Mouse (Mus musculus) kidney, embryonic 14.5 days (tissue): ENCODE measurements around the gene AA986860. TPM values are rescaled to one million over a fixed set of nuclear protein-coding genes. Genes with fewer than 3 reads are reported as not detected.

Experiments
- ATAC-seq: fragments of 200-750 bp; cut with Nextera tagmentation; 2 replicates; pipeline ENCODE4 v1.8.0; 2017; ENCODE audit warnings: moderate number of reproducible peaks, mild to moderate bottlenecking, moderate TSS enrichment, moderate library complexity; ENCODE audit not compliant: low FRiP score, low TSS enrichment
- H3K27ac ChIP-seq: fragments of 300-500 bp; sonication (generic); 2 replicates; pipeline ENCODE4 v1.5.1; 2014; ENCODE audit warnings: low read depth, mild to moderate bottlenecking, low read length, moderate library complexity, mixed read lengths
- H3K27me3 ChIP-seq: fragments of 300-500 bp; sonication (generic); 2 replicates; pipeline ENCODE4 v1.6.1; 2014; ENCODE audit warnings: mild to moderate bottlenecking, low read length; ENCODE audit not compliant: control insufficient read depth, insufficient read depth
- H3K36me3 ChIP-seq: fragments of 300-500 bp; sonication (generic); 2 replicates; pipeline ENCODE4 v1.6.1; 2014; ENCODE audit warnings: low read length, mixed read lengths; ENCODE audit not compliant: control insufficient read depth, insufficient read depth
- H3K4me1 ChIP-seq: fragments of 300-500 bp; sonication (generic); 2 replicates; pipeline ENCODE4 v1.6.1; 2014; ENCODE audit warnings: low read length, mixed read lengths; ENCODE audit not compliant: control insufficient read depth, insufficient read depth
- H3K4me2 ChIP-seq: fragments of 300-500 bp; sonication (generic); replicated peaks from 2 replicates; pipeline ENCODE4 v1.6.1; 2014; ENCODE audit warnings: low read depth, mild to moderate bottlenecking, low read length
- H3K4me3 ChIP-seq: fragments of 300-500 bp; sonication (generic); 2 replicates; pipeline ENCODE4 v1.5.1; 2014; ENCODE audit warnings: mild to moderate bottlenecking, low read length
- H3K9ac ChIP-seq: fragments of 300-500 bp; sonication (generic); 2 replicates; pipeline ENCODE4 v1.6.1; 2014; ENCODE audit warnings: low read depth, mild to moderate bottlenecking, low read length, moderate library complexity
- H3K9me3 ChIP-seq: fragments of 300-500 bp; sonication (generic); 2 replicates; pipeline ENCODE4 v1.6.1; 2016; ENCODE audit warnings: low read length; ENCODE audit not compliant: control insufficient read depth
- WGBS: fragments of 180-500 bp; shearing (Covaris S2); extraction: QIAGEN DNeasy Blood & Tissue Kit; methylation state at CpG from one replicate; pipeline ENCODE4 v1.1.7; 2014; 5-methylcytosine and 5-hydroxymethylcytosine counted together
- polyA plus RNA-seq: library from polyadenylated mRNA; unstranded; fragments of >200 nt; fragmentation: Nextera tagmentation; extraction: Ambion mirVana; gene quantifications from 2 replicates; pipeline ENCODE4 v1.2.1, GENCODE M21; 2014

Gene AA986860
- polyA plus RNA-seq, 1 experiment from 2014 or later, result 8.9 TPM

DNA sequence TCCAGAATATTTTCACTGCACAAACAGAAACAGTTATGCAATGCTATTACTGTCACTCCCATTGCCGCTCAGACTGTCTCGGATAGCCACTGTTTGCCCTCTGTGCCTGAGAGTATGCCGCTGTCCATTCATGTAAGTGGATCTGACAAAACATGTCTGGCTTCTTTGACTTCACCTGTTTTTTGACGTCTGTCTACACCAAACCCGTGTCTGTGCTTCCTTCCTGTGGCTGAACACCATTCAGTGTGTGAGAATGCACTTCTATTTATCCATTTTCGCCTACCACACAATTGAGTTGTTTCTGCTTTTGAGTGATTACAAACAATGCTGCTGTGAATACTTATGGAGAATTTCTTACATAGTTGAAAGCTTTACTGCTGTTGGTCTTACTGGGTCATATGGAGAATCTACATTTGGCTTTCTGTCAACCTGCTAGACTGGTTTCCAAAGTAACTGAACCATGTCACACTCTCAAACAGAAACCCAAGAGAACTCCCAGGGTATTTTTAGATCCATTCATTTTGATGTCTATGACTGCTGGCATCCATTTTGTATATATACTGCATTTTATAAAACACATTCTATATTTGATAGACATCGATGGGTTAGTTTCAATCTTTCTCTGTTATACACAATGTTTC is 44.0 kb downstream of the AA986860 start:
- no peak for ATAC-seq
- Histone ChIP-seq H3K4me2 (no peak overlapping the region), H3K27me3 (no peaks in the 10 kb centered on the region), H3K4me1 (no peaks in the 10 kb centered on the region), H3K4me3 (no peak overlapping the region), H3K9ac (no peak overlapping the region), H3K27ac (0 out of 2 replicates have a peak overlapping the region, but pooled peaks have one; percentile 20), H3K36me3 (no peaks in the 10 kb centered on the region), H3K9me3 (no peaks in the 10 kb centered on the region)
- 79% methylated on average over 7 of the region's 7 CpGs for WGBS

DNA sequence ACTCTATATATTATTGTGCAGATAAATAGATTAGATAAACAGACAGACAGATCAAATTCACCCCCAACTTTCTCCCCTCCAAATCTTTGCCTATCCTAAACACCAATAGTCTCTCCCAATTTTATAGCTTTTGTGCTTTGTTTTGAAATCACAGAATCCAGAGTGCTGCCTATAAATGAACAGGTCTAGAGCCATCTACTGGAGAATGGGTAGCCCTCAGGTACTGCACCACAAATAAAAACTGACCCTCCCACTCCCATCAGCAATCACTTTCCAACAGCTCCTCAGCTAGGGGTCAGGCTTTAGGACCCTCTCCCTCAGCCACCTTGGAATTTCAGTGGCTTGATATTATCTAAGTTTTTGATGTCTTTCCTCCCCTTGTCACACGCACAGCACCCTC is 44.9 kb downstream of the AA986860 start:
- H3K27ac ChIP-seq, result no peak overlapping the region
- H3K4me1 ChIP-seq, result no peaks in the 10 kb centered on the region
- H3K4me3 ChIP-seq, result no peak overlapping the region
- H3K9ac ChIP-seq, result no peak overlapping the region
- H3K9me3 ChIP-seq, result no peaks in the 10 kb centered on the region
- 64% methylated on average over 1 of the region's 1 CpGs for WGBS
- H3K27me3 ChIP-seq, result no peaks in the 10 kb centered on the region
- no peak overlapping the region for H3K4me2 ChIP-seq
- ATAC-seq, result no peak
- H3K36me3 ChIP-seq, result no peaks in the 10 kb centered on the region

DNA sequence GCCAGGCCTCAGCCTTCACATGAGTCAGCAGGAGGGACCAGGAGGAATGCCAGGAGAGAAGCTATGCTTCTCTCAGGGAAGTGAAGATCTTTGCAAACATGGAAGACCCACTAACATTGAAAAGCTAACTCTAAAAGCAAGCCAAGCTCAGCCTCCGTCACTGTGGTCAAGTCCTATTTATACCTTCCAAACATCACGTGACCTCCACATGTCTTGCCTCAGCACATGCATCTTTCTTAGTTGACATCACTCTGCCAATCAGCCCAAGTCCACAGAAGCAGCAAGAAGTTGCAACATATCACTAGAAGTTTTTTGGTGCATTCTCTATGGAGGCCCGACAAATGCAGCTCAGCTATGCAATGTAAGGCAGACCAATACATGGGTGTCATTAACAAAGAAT is 48.1 kb downstream of the AA986860 start:
- no peaks in the 10 kb centered on the region for H3K9me3 ChIP-seq
- H3K4me2 ChIP-seq, result no peak overlapping the region
- H3K27ac ChIP-seq, result no peak overlapping the region
- no peak for ATAC-seq
- no peaks in the 10 kb centered on the region for H3K36me3 ChIP-seq
- H3K4me3 ChIP-seq, result no peak overlapping the region
- no peak overlapping the region for H3K9ac ChIP-seq
- H3K4me1 ChIP-seq, result no peaks in the 10 kb centered on the region
- 88% methylated on average over 3 of the region's 3 CpGs for WGBS
- no peaks in the 10 kb centered on the region for H3K27me3 ChIP-seq

DNA sequence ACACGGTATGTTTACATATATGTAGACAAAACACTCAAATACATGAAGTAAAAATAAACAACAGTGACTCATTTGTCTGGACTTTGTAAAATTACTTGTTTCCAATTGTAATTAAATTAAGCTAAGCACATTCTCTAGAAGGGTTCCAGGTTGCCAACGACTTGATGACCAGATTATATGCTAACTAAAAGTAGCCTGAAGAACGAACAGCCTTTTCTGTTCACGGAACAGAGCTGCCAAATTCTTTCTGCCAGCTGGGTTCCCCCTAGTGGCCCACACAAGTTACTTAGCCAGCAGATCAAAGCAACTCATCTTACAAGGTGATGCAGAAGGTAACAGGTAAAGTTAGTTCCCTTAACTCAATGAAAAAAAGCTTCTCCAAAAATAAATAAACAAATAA is 52.3 kb downstream of the AA986860 start:
- Histone ChIP-seq H3K4me2 (no peak overlapping the region), H3K36me3 (no peaks in the 10 kb centered on the region), H3K9me3 (no peaks in the 10 kb centered on the region), H3K27me3 (no peaks in the 10 kb centered on the region), H3K27ac (no peak overlapping the region), H3K9ac (no peak overlapping the region), H3K4me3 (no peak overlapping the region), H3K4me1 (no peaks in the 10 kb centered on the region)
- 30% methylated on average over 4 of the region's 4 CpGs for whole genome bisulfite sequencing
- ATAC-seq, result 0 out of 2 replicates have a peak, but pooled peaks have one; percentile 28

DNA sequence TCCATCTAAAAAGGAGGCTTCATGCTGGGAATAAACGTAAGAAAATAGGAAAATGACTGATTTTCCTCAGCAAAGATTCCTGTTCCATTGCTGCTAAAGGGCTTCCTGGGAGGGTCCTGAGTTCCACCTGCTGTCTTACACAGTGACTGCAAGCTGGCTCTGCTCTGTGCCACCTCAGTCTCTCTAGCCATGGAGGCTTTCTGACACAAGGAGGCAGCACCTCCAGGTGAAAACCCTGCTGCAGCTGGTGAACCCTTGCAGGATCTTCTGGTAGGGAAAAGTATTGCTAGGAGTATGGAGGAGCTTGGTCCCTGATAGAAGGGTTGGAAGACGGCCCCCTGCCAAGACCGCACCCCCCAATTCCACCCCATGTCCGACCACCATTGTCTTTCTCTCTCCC is 55.2 kb downstream of the AA986860 start:
- H3K4me1 ChIP-seq, result no peaks in the 10 kb centered on the region
- 51% methylated on average over 4 of the region's 4 CpGs for WGBS
- no peaks in the 10 kb centered on the region for H3K27me3 ChIP-seq
- H3K9me3 ChIP-seq, result peaks cover 2% of the 10 kb centered on the region; the same call in 1 of the 2 replicates
- no peak for ATAC-seq
- no peak overlapping the region for H3K4me2 ChIP-seq
- no peak overlapping the region for H3K9ac ChIP-seq
- no peak overlapping the region for H3K4me3 ChIP-seq
- no peak overlapping the region for H3K27ac ChIP-seq
- H3K36me3 ChIP-seq, result no peaks in the 10 kb centered on the region

DNA sequence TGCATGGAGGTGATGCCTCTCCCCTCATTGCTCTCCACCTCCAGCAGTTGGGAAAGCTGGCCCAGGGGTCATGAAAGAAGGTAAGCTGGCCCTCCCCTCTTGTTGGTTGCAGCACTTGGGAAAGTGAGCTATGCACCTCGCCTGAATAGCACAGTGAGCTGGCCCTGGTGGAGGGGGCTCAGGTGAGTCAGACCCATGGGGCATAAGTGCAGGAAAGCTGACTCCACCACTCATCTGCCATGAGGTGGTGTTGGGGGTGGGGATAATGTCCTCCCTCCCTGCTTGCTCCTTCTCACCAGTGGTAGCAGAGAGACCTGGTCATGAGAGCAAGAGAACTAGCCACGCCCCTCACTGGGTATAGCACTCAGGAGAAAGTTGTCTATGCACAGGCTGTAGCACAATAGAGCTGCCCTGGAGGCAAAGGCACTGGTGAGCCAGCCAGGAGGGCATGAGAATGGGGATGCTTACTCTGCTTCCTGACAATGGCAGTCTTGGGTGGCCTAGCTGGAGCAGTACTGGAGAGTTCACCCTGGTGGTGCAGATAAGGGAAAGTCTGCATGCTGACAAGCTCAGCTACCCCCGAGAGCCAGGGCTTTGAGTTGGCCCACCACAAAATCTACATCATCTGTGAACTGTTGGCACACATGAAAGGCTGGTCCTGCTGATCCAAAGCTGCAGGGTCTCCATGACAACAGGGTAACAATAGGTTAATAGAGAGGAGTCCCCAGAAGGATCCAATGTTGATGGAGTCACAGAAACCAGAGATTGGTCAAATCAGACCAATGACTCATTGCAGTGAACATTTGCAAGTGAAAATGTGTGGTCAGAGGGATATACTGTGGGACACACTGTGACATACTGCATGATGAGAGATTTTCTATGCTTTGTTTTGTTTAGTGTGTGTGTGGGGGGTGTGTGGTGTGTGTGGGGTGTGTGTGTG is 58.0 kb downstream of the AA986860 start:
- WGBS, result 70% methylated on average over 3 of the region's 3 CpGs
- H3K4me3 ChIP-seq, result no peak overlapping the region

More for the DNA sequence above, 58.0 kb downstream of the AA986860 start:
- H3K27me3 ChIP-seq, result no peaks in the 10 kb centered on the region
- no peaks in the 10 kb centered on the region for H3K36me3 ChIP-seq
- H3K9ac ChIP-seq, result no peak overlapping the region
- H3K4me1 ChIP-seq, result no peaks in the 10 kb centered on the region
- no peak overlapping the region for H3K4me2 ChIP-seq
- no peak overlapping the region for H3K27ac ChIP-seq
- H3K9me3 ChIP-seq, result peaks cover 6% of the 10 kb centered on the region; the same call in 1 of the 2 replicates
- ATAC-seq, result 0 out of 2 replicates have a peak, but pooled peaks have one; percentile 32

Other genes with a start within 250 kb of the AA986860 start
- gene Zp3r, start 102.4 kb upstream of the AA986860 start, polyA plus RNA-seq, result not detected in 2 replicates
- 0.53 and 1.0 TPM in 2 replicates for gene C4bp, start 70.3 kb upstream of the AA986860 start, polyA plus RNA-seq
- not detected in 2 replicates for gene Gm29427, start 16.2 kb upstream of the AA986860 start, polyA plus RNA-seq
- gene Yod1, start 14.6 kb upstream of the AA986860 start, polyA plus RNA-seq, result 8.6 and 11.6 TPM in 2 replicates
- gene Pfkfb2, start 2.7 kb upstream of the AA986860 start, polyA plus RNA-seq, result 5.0 and 8.2 TPM in 2 replicates
- not detected in 2 replicates for gene Fcamr, start 68.9 kb downstream of the AA986860 start, polyA plus RNA-seq
- gene Pigr, start 94.7 kb downstream of the AA986860 start, polyA plus RNA-seq, result not detected in 2 replicates
- not detected in 2 replicates for gene Fcmr, start 133.7 kb downstream of the AA986860 start, polyA plus RNA-seq
- gene Il24, start 155.5 kb downstream of the AA986860 start, polyA plus RNA-seq, result not detected in 2 replicates
- not detected in 2 replicates for gene Il20, start 179.5 kb downstream of the AA986860 start, polyA plus RNA-seq
- gene Il19, start 208.1 kb downstream of the AA986860 start, polyA plus RNA-seq, result 0.28 and 0.44 TPM in 2 replicates